Mouse (Mus musculus): ENCODE measurements around the gene Yju2. TPM values are rescaled to one million over a fixed set of nuclear protein-coding genes. Genes with fewer than 3 reads are reported as not detected.

The Yju2 gene
- polyA plus RNA-seq, 1 experiment = 17.3 TPM

DNA sequence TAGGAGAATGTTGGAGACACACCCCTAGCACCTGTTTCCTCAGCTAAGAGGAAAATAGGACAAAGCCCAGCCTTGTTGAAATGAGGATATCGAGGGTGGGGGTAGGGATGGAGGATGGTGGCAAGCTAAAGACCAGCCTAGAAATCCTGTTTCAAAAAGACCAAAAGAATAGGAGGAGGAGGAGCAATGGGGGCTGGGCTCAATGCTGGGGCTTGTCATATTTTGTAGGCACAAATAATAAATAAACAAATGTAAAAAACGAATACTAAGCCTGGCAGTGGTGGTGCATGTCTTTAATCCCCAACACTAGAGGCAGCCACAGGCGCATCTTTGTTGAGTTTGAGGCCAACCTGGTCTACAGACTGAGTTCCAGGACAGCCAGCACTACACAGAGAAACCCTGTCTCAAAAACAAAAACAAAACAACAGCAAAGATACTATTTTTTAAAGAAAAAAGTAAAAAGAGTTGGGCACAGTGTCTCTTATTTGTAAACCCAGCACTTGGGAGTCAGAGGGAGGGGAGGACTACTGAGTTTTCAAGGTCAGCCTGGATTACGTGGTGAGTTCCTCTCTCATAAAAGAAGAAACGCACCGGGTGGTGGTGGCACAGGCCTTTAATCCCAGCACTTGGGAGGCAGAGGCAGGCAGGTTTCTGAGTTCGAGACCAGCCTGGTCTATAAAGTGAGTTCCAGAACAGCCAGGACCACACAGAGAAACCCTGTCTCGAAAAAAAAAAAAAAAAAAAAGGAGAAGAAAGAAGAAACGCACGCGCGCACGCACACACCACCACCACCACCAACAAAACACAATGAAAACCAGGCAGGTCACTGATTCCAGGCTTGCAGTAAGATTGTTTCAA, 944 bp upstream of the Yju2 start:
- H3K4me3 ChIP-seq (ENCODE audit: control insufficient read depth, insufficient read depth, low read length) = no peak overlapping the region
- no peak overlapping the region for H3K27ac ChIP-seq (ENCODE audit: control insufficient read depth, insufficient read depth, low read length)
- no peak for DNase-seq
- WGBS = 85% methylated on average over 13 of the region's 13 CpGs
- H3K36me3 ChIP-seq (ENCODE audit: control insufficient read depth, insufficient read depth, low read length) = no peaks in the 10 kb centered on the region
- no peaks in the 10 kb centered on the region for H3K27me3 ChIP-seq (ENCODE audit: control insufficient read depth, insufficient read depth, low read length)
- TF ChIP-seq POLR2A (IDR thresholded peaks at IDR 0.05; ENCODE audit: control insufficient read depth, extremely low read depth, insufficient read depth, low read length, poor library complexity) = no peak
- no peak for TF ChIP-seq CTCF (IDR thresholded peaks at IDR 0.05; ENCODE audit: borderline replicate concordance, control insufficient read depth, extremely low read depth, insufficient read depth, low read length, poor library complexity)
- peaks cover 10% of the 10 kb centered on the region for H3K4me1 ChIP-seq (replicated peaks; ENCODE audit: control insufficient read depth, insufficient read depth, low read length)

DNA sequence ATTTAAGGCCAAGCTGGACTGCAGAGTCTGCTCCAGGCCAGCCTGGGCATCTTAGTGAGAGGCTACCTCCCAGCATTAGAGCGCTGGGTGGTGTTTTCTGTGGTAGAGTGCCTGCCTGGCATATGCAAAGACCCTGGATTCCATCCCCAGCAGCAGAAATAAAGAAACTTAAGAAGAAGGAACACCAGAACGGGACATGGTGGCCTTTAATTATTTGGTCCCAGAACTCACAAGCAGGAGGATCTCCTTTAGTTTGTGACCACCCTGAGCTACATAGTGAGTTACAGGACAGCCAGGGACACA, 364 bp upstream of the Yju2 start:
- Histone ChIP-seq H3K27ac (ENCODE audit: control insufficient read depth, insufficient read depth, low read length) (no peak overlapping the region), H3K4me1 (replicated peaks; ENCODE audit: control insufficient read depth, insufficient read depth, low read length) (peaks cover 10% of the 10 kb centered on the region), H3K27me3 (ENCODE audit: control insufficient read depth, insufficient read depth, low read length) (no peaks in the 10 kb centered on the region), H3K36me3 (ENCODE audit: control insufficient read depth, insufficient read depth, low read length) (no peaks in the 10 kb centered on the region), H3K4me3 (ENCODE audit: control insufficient read depth, insufficient read depth, low read length) (no peak overlapping the region)
- TF ChIP-seq CTCF (IDR thresholded peaks at IDR 0.05; ENCODE audit: borderline replicate concordance, control insufficient read depth, extremely low read depth, insufficient read depth, low read length, poor library complexity) = no peak
- WGBS = 44% methylated on average over 2 of the region's 2 CpGs
- DNase-seq = no peak

DNA sequence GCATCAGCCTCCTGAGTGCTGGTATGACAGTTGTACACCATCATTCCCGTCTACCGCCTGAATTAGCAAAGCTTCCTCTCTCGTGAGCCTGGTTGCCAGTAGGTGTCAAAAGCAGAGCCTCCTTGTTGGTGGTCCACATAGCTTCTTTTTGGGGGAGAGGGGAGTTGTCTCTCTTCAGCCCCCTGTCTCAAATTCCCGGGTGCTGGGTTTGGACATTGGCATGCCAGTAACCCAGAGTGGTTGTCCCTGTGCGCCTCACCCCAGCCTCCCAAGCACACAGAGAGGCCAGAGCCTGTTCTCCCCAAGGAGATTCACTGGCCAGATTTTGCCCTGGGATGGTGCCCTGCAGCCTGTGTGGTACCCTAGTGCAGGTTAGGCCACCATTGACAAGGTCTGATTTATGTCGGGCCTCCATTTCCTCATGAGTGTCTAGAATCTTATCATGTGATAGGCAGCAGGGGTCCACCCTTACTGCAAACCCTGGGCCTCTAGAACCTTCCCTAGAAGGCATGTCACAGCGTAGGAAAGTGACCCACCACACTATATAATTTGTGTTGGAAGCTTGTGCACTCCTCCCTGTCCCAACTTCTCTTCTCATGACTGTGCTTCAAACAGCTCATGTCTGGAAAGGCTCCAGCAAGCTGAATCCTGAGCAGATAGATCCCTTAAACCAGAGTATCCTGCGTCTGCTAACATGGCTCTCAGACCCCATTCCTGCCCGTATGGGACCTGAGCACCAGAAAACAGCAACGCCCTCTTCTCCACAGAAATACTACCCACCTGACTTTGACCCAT, 1.2 kb downstream of the Yju2 start:
- Histone ChIP-seq H3K4me3 (ENCODE audit: control insufficient read depth, insufficient read depth, low read length) (peak overlapping the region; percentile 5; the same call in 1 of the 2 replicates), H3K36me3 (ENCODE audit: control insufficient read depth, insufficient read depth, low read length) (peaks cover 8% of the 10 kb centered on the region), H3K27ac (ENCODE audit: control insufficient read depth, insufficient read depth, low read length) (peak overlapping the region; percentile 16; the same call in 1 of the 2 replicates), H3K27me3 (ENCODE audit: control insufficient read depth, insufficient read depth, low read length) (no peaks in the 10 kb centered on the region), H3K4me1 (replicated peaks; ENCODE audit: control insufficient read depth, insufficient read depth, low read length) (peaks cover 10% of the 10 kb centered on the region)
- WGBS = 81% methylated on average over 10 of the region's 10 CpGs
- DNase-seq = no peak
- TF ChIP-seq POLR2A (IDR thresholded peaks at IDR 0.05; ENCODE audit: control insufficient read depth, extremely low read depth, insufficient read depth, low read length, poor library complexity) (no peak), CTCF (IDR thresholded peaks at IDR 0.05; ENCODE audit: borderline replicate concordance, control insufficient read depth, extremely low read depth, insufficient read depth, low read length, poor library complexity) (no peak)

DNA sequence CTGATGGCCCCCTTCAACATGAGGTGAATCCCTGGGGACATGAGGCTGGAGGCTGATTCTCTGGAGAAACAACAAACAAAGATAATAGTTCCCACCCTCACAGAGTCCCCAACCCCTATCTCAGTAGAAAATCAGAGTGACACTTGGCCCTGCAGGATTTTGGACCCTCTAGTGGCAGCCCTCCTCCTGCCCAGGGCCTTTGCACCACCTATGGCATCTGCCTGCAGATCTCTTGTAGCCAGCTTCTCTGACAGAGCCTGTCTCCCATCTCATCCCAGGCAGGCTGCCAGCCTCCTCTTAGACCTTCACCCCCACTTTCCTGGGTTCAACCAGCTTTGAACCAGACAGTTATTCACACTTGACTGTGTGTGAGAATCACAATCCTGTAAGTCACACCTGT, 1.9 kb downstream of the Yju2 start:
- Histone ChIP-seq H3K27me3 (ENCODE audit: control insufficient read depth, insufficient read depth, low read length) (no peaks in the 10 kb centered on the region), H3K36me3 (ENCODE audit: control insufficient read depth, insufficient read depth, low read length) (peaks cover 10% of the 10 kb centered on the region), H3K4me1 (replicated peaks; ENCODE audit: control insufficient read depth, insufficient read depth, low read length) (peaks cover 10% of the 10 kb centered on the region), H3K27ac (ENCODE audit: control insufficient read depth, insufficient read depth, low read length) (no peak overlapping the region), H3K4me3 (ENCODE audit: control insufficient read depth, insufficient read depth, low read length) (no peak overlapping the region)
- TF ChIP-seq POLR2A (IDR thresholded peaks at IDR 0.05; ENCODE audit: control insufficient read depth, extremely low read depth, insufficient read depth, low read length, poor library complexity) = no peak
- no peak for DNase-seq

DNA sequence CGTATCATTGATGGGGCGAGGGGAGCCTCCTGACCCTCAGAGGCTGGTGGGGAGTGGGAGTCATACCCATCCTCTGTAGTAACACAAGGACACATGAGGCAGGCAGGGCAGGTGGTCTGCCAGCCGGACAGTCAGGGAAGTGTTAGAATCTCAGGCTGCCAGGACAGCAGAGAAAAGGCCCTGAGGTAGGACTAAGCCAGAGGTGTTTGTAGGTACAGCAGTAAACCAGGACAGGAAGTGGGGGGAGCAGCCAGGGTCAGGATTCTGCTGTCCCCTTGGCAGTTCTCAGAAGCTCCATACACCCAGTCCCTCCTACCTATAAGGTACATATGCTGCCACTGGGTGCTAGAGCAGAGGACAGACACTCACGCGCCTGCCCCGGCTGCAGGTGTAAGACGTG, 2.7 kb downstream of the Yju2 start:
- 93% methylated on average over 7 of the region's 7 CpGs for WGBS
- Histone ChIP-seq H3K4me3 (ENCODE audit: control insufficient read depth, insufficient read depth, low read length) (no peak overlapping the region), H3K27me3 (ENCODE audit: control insufficient read depth, insufficient read depth, low read length) (no peaks in the 10 kb centered on the region), H3K4me1 (replicated peaks; ENCODE audit: control insufficient read depth, insufficient read depth, low read length) (peaks cover 10% of the 10 kb centered on the region), H3K36me3 (ENCODE audit: control insufficient read depth, insufficient read depth, low read length) (peaks cover 11% of the 10 kb centered on the region), H3K27ac (ENCODE audit: control insufficient read depth, insufficient read depth, low read length) (no peak overlapping the region)
- DNase-seq = no peak
- TF ChIP-seq POLR2A (IDR thresholded peaks at IDR 0.05; ENCODE audit: control insufficient read depth, extremely low read depth, insufficient read depth, low read length, poor library complexity) (no peak), CTCF (IDR thresholded peaks at IDR 0.05; ENCODE audit: borderline replicate concordance, control insufficient read depth, extremely low read depth, insufficient read depth, low read length, poor library complexity) (no peak)

DNA sequence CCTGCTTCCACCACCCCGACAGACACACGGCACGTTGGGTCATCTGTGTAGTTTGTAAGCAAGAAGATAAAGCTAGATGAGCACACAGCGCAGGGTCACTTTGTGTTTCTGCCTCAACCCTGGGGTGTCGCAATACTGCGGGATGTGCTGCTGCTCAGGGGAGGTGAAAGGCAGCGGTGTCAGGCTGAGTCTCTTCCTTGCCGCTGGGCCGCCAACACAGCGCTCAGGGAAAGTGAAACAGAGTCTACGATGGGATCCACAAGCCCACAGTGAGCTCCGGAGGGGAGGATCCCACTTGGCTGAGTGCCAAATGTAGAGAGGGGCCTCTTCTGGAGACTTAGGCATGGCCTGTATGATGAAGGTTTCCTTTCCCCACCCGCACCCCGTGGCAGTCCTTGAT, 4.3 kb downstream of the Yju2 start:
- no peak for TF ChIP-seq POLR2A (IDR thresholded peaks at IDR 0.05; ENCODE audit: control insufficient read depth, extremely low read depth, insufficient read depth, low read length, poor library complexity)
- no peak for TF ChIP-seq CTCF (IDR thresholded peaks at IDR 0.05; ENCODE audit: borderline replicate concordance, control insufficient read depth, extremely low read depth, insufficient read depth, low read length, poor library complexity)
- no peak for DNase-seq
- Histone ChIP-seq H3K27ac (ENCODE audit: control insufficient read depth, insufficient read depth, low read length) (no peak overlapping the region), H3K36me3 (ENCODE audit: control insufficient read depth, insufficient read depth, low read length) (peaks cover 16% of the 10 kb centered on the region), H3K4me1 (replicated peaks; ENCODE audit: control insufficient read depth, insufficient read depth, low read length) (peaks cover 8% of the 10 kb centered on the region), H3K4me3 (ENCODE audit: control insufficient read depth, insufficient read depth, low read length) (no peak overlapping the region), H3K27me3 (ENCODE audit: control insufficient read depth, insufficient read depth, low read length) (no peaks in the 10 kb centered on the region)
- 95% methylated on average over 14 of the region's 14 CpGs for WGBS
